Mouse (Mus musculus): ENCODE results near the gene Slc25a26. TPM values are rescaled to one million over a fixed set of nuclear protein-coding genes. Genes with fewer than 3 reads are reported as not detected.

Slc25a26 gene
- polyA plus RNA-seq, 1 experiment from 2014 or later = 8.0 TPM

DNA sequence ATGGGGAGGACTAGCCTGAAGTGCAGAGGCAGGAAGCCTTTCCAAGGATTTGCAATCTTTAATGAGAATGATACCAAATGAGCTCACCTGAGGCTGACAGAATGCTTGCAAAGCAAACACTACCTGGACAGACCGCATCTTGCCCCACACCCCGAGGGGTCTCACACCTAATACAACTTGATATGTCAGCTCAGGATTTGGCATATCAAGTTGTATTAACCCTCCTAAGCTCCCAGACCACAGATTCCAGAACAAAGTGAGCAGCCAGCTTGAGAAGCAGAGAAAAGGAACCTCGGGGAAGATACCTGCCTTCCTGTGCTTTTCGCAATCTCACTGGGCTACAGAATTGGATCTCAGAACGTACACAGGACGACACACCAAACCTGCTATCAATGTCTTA is 146.8 kb downstream of the Slc25a26 start:
- H3K27me3 ChIP-seq = no peaks in the 10 kb centered on the region
- H3K9me3 ChIP-seq = no peaks in the 10 kb centered on the region
- no peak overlapping the region for H3K4me3 ChIP-seq (replicated peaks)
- 0 out of 2 replicates have a peak overlapping the region, but pooled peaks have one; percentile 25 for H3K27ac ChIP-seq
- no peak overlapping the region for H3K4me2 ChIP-seq
- 74% methylated on average over 6 of the region's 6 CpGs for WGBS
- peaks cover 54% of the 10 kb centered on the region for H3K4me1 ChIP-seq
- H3K36me3 ChIP-seq (replicated peaks) = peaks cover 11% of the 10 kb centered on the region
- H3K9ac ChIP-seq = no peak overlapping the region
- ATAC-seq (ENCODE audit: low FRiP score) = no peak

DNA sequence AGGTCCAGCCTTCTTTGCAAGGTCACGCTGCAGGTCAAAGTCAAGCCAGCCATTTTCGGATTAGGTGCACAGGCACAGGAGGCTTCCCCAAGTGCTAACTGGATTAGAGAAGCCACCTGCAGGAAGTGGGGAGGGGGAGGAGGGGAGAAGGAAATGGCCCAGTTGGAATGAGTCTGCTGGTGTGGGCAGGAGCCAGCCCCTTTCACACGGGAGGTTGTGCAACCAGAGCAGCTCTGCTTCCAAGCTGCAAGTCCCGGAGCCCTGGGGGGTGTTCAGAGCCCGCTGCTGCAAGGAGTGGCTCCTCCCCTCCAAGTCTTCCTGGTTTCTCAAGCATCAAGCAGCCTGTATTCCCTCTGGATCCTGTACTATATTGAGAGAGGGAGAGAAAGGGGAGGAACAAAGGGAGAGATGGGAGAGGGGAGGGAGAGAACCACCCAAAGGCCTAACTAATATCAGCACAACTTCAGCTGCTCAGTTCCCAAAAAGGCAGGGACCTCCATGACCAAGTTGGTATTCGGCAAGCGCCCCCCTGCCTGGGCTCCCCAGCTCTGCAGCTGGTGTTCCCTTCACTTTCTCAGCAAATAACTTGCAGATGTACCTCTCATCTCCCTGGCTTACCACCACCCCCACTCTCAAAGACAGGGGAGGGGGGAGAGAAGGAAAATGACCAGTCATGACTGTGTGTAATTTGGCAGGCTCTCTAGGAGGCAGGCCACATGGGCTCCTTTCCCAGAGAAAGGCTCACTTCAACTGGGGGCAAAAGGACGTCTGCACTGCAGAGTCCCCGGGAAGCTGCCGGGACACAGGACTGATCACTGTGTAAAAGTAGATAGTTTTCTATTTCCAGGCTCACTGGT is 147.7 kb downstream of the Slc25a26 start:
- peak overlapping the region; percentile 1; the same call in 1 of the 2 replicates for H3K9ac ChIP-seq
- peak; percentile 69 for ATAC-seq (ENCODE audit: low FRiP score)

DNA sequence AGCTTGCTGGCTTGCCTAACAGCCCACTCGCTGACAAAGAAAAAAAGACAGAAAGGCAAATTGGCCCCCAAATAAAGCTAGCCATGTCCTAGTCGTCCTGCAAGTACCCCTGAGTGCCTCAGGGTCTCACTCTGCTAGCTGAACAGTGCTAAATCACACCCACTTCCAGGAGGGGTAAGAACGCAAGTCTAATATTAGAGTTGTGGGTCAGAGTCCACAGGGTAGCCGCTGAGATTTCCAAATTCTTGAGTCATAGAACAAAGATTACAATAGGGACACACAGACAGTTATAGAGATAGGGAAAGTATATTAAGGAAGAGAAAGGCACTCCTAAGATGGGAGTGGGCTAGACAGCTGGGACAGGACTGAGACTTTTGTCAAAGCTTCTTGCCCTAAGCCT is 148.4 kb downstream of the Slc25a26 start:
- WGBS = 45% methylated on average over 4 of the region's 4 CpGs
- Histone ChIP-seq H3K4me2 (0 out of 2 replicates have a peak overlapping the region, but pooled peaks have one; percentile 10), H3K27me3 (no peaks in the 10 kb centered on the region), H3K9ac (no peak overlapping the region), H3K4me3 (replicated peaks) (no peak overlapping the region), H3K27ac (peak overlapping the region; percentile 75), H3K36me3 (replicated peaks) (peaks cover 3% of the 10 kb centered on the region), H3K9me3 (no peaks in the 10 kb centered on the region), H3K4me1 (peaks cover 70% of the 10 kb centered on the region)
- ATAC-seq (ENCODE audit: low FRiP score) = no peak

More for the DNA sequence above, 147.7 kb downstream of the Slc25a26 start:
- H3K4me3 ChIP-seq (replicated peaks) = no peak overlapping the region
- no peaks in the 10 kb centered on the region for H3K27me3 ChIP-seq
- WGBS = 13% methylated on average over 10 of the region's 10 CpGs
- H3K9me3 ChIP-seq = no peaks in the 10 kb centered on the region
- H3K36me3 ChIP-seq (replicated peaks) = peaks cover 8% of the 10 kb centered on the region
- 0 out of 2 replicates have a peak overlapping the region, but pooled peaks have one; percentile 10 for H3K4me2 ChIP-seq
- peaks cover 63% of the 10 kb centered on the region for H3K4me1 ChIP-seq
- H3K27ac ChIP-seq = peak overlapping the region; percentile 75

DNA sequence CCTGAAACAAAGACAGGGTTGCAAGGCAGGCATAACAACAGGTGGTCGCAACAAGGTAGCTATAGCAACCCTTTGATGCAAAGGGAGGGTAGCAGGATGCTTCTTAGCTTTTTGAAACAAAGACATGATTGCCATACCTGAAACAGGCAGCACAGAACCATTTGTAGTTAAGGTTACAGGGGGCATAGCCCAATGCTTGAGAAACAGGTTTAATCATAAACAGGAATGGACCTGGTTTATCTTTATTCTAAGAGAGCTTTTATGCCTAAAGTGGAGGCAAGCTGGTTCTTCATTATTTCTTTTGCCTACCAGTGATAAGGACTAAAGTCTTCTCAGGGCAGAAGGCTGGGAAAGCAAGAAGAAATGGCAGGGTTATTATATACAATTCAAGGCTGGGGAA is 149.5 kb downstream of the Slc25a26 start:
- H3K9me3 ChIP-seq = no peaks in the 10 kb centered on the region
- no peak overlapping the region for H3K9ac ChIP-seq
- ATAC-seq (ENCODE audit: low FRiP score) = no peak
- peaks cover 75% of the 10 kb centered on the region for H3K4me1 ChIP-seq
- no peak overlapping the region for H3K27ac ChIP-seq
- H3K27me3 ChIP-seq = no peaks in the 10 kb centered on the region
- H3K4me3 ChIP-seq (replicated peaks) = no peak overlapping the region
- 67% methylated on average over 1 of the region's 1 CpGs for WGBS
- H3K36me3 ChIP-seq (replicated peaks) = no peaks in the 10 kb centered on the region; the same call in 1 of the 2 replicates
- H3K4me2 ChIP-seq = no peak overlapping the region

DNA sequence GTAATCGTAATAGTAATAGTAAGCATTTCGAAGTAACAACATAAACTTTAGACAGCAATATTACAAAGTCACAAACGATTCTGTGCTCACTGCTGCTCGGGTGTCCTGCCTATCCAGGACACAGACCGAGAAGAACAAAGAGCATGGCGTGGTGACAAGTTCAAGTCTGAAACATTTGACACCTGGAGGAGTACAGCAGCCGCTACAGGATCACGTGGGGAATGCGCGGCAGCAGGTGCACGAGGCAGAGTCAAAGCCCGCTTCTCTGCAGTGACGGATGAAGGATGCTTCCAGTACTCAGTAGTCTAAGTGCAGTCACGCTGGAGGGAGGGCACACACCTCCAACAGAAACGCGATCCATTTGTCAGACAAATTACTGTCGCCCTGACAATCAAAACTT is 151.4 kb downstream of the Slc25a26 start:
- no peak overlapping the region for H3K4me2 ChIP-seq
- no peak overlapping the region for H3K9ac ChIP-seq
- no peak for ATAC-seq (ENCODE audit: low FRiP score)
- no peak overlapping the region for H3K4me3 ChIP-seq (replicated peaks)
- no peaks in the 10 kb centered on the region for H3K9me3 ChIP-seq
- H3K27me3 ChIP-seq = no peaks in the 10 kb centered on the region
- peaks cover 6% of the 10 kb centered on the region; the same call in 1 of the 2 replicates for H3K36me3 ChIP-seq (replicated peaks)
- H3K27ac ChIP-seq = no peak overlapping the region
- WGBS = 82% methylated on average over 17 of the region's 17 CpGs
- H3K4me1 ChIP-seq = peaks cover 88% of the 10 kb centered on the region

DNA sequence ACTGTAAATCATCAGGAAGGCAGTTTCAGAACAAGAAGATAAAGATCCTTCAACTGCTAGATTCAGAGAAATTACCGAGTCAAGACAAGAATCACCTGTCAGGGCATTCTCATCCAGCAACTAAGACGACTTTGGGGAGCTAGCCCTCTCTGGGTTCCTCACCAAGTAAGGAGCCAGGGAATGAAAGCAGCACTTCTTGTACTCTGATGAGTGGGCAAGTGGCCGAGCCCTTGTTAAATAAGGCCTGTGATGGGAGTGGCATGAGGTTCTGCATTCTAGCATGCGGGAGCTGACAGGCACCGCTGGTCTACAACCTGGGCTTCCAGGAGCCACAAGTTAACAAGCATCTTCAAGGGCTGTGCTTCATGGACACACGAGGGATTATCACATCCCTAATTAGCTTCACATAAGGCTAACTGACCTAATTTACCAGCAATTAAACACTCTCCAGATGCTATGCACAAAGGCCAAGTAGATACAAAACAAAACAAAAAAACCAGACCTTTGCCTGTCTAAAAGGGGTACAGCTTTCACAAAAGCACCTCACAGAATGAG is 152.6 kb downstream of the Slc25a26 start:
- peaks cover 87% of the 10 kb centered on the region for H3K4me1 ChIP-seq
- H3K4me2 ChIP-seq = no peak overlapping the region
- H3K27me3 ChIP-seq = no peaks in the 10 kb centered on the region
- peaks cover 6% of the 10 kb centered on the region; the same call in 1 of the 2 replicates for H3K36me3 ChIP-seq (replicated peaks)
- no peak overlapping the region for H3K9ac ChIP-seq
- no peaks in the 10 kb centered on the region for H3K9me3 ChIP-seq
- H3K27ac ChIP-seq = no peak overlapping the region
- WGBS = 44% methylated on average over 6 of the region's 6 CpGs
- ATAC-seq (ENCODE audit: low FRiP score) = no peak
- no peak overlapping the region for H3K4me3 ChIP-seq (replicated peaks)

DNA sequence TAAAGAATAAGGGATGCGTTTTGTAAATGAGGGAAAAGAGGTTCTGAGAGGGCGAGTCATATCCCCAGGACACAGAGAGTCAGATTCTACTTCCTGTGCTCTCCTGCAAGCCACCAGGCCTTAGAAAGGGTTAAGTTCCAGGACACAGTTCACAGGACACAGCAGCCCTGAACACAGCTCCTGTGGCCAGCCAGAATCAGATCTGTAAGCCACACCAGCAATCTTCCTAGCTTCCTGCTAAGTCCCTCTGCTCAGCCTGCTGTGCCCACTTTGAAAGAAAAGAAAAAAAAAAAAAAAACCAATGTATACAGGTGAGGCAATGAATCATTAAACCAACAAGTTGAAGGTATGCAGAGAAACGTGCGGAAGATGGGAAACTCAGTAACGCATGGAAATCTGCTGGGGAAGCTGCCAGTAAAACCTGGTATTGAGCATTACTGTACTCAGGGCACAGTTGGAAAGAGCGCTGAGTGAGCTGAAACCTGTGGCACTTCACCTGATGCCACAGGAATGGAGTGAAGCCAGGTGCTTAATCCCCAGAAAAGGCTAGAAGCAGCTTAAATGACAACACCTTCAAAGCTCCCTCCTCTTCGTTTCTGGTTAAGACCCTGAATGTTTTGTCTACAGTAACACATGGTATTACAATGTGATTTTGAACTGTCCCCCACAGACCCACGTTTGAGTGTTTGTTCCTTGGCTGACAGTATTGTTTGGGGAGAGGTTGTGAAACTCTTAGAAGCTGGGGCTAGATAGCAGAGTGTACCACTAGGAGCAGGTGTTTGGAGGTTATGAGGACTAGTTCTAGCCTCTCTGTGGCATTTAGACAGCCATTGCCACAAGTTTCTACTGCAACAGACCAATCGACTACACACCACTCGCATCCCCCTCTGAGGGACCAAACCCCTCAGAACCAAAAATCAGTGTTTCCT is 153.5 kb downstream of the Slc25a26 start:
- Histone ChIP-seq H3K9ac (no peak overlapping the region), H3K27ac (no peak overlapping the region), H3K4me1 (peaks cover 85% of the 10 kb centered on the region), H3K9me3 (no peaks in the 10 kb centered on the region), H3K4me3 (replicated peaks) (no peak overlapping the region), H3K4me2 (no peak overlapping the region), H3K36me3 (replicated peaks) (peaks cover 6% of the 10 kb centered on the region), H3K27me3 (no peaks in the 10 kb centered on the region)
- WGBS = 69% methylated on average over 10 of the region's 10 CpGs
- no peak for ATAC-seq (ENCODE audit: low FRiP score)

Small RNA genes within 50 kb of the gene (microRNA-seq; reads per million reads assigned to microRNA genes)
- gene Mir7041 = not detected

Other genes with a start within 250 kb of the Slc25a26 start
- gene Magi1, start 216.4 kb upstream of the Slc25a26 start, polyA plus RNA-seq (2016; fragmentation: Nextera tagmentation; extraction: Ambion mirVana) = 45.5 and 52.2 TPM in 2 replicates
- gene Lrig1, start 199.8 kb downstream of the Slc25a26 start, polyA plus RNA-seq (2016; fragmentation: Nextera tagmentation; extraction: Ambion mirVana) = 16.6 and 17.7 TPM in 2 replicates